Comparison of ENCODE assay signal across 28 mouse cellular contexts in the genomic region with DNA sequence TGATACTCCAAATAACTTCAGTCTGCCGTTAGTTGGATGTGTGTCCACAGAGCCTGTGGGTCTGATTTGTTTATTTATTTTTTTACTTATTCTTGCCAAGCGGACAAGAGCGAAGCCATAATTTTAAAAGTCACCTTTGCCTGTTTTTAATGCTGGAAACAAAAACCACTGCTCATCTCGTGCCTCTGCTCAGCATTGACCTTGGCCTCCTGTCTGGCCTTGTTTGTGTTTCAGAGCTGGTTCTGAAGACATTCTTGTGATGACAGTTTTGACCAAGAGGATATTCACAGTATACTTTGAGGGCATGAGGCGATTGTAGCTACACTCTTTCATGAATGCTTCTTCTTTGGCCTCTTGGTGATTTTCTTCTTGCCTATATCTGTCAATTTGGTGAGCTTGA. TPM values are rescaled to one million over a fixed set of nuclear protein-coding genes. Genes with fewer than 3 reads are reported as not detected.
"Had no signal": no experiment of that assay in that cellular context is flagged by ENCODE, and none has a peak within 500 bp of the region (broad histone marks: within the 10 kb centered on the region; RNA-seq: fewer than 3 reads in every experiment).

No protein-coding gene starts in this region.

- H3K36me3 ChIP-seq: hindbrain, embryonic 10.5 days; hindbrain, embryonic 12.5 days; intestine, embryonic 15.5 days; limb, embryonic 10.5 days; limb, embryonic 12.5 days; liver, embryonic 13.5 days; liver, embryonic 15.5 days had no signal

- H3K27ac ChIP-seq: gastrocnemius, adult 2 months; heart, adult 2 months; hindbrain, embryonic 10.5 days; hindbrain, embryonic 12.5 days; hindbrain, embryonic 14.5 days; intestine, embryonic 15.5 days; layer of hippocampus, adult 2 months; left cerebral cortex, adult 2 months; limb, embryonic 10.5 days; limb, embryonic 12.5 days; liver, embryonic 13.5 days; liver, embryonic 15.5 days had no signal

- ATAC-seq: hindbrain, embryonic 16.5 days; inflammation-experienced regulatory T-cells, adult 6 months; intestine, embryonic 15.5 days; intestine, postnatal 0 days had no signal

- H3K4me1 ChIP-seq: heart, embryonic 12.5 days; hindbrain, embryonic 10.5 days; intestine, embryonic 15.5 days; limb, embryonic 10.5 days; liver, embryonic 13.5 days; liver, embryonic 15.5 days had no signal

- H3K4me2 ChIP-seq: heart, embryonic 12.5 days; hindbrain, embryonic 12.5 days; hindbrain, embryonic 14.5 days; intestine, embryonic 15.5 days; limb, embryonic 12.5 days; liver, embryonic 11.5 days; liver, embryonic 13.5 days; liver, embryonic 15.5 days had no signal

- H3K9ac ChIP-seq: heart, embryonic 12.5 days; hindbrain, embryonic 12.5 days; hindbrain, embryonic 14.5 days; intestine, embryonic 15.5 days; limb, embryonic 12.5 days; liver, embryonic 13.5 days; liver, embryonic 15.5 days had no signal

- DNase-seq: gastrocnemius, adult 2 months; gastrocnemius, postnatal 10 days; gastrocnemius, postnatal 25 days; heart, adult 2 months; heart, postnatal 10 days; heart, postnatal 4 days; kidney, adult 18-20 months; kidney, adult 8-10 months; kidney, postnatal 10 days; kidney, postnatal 25 days; kidney, postnatal 4 days; liver; liver, embryonic 13.5 days had no signal

- H3K27me3 ChIP-seq: heart, embryonic 12.5 days; hindbrain, embryonic 12.5 days; intestine, embryonic 15.5 days; liver, embryonic 13.5 days; liver, embryonic 15.5 days had no signal

- H3K9me3 ChIP-seq: heart, embryonic 12.5 days; hindbrain, embryonic 10.5 days; hindbrain, embryonic 12.5 days; intestine, embryonic 15.5 days; limb, embryonic 10.5 days; limb, embryonic 12.5 days; liver, embryonic 13.5 days; liver, embryonic 15.5 days had no signal

- H3K4me3 ChIP-seq: gastrocnemius, adult 2 months; heart, adult 2 months; heart, embryonic 12.5 days; hindbrain, embryonic 10.5 days; hindbrain, embryonic 12.5 days; intestine, embryonic 15.5 days; layer of hippocampus, adult 2 months; left cerebral cortex, adult 2 months; limb, embryonic 10.5 days; limb, embryonic 12.5 days; liver, embryonic 13.5 days; liver, embryonic 15.5 days had no signal

RNA-seq across cellular contexts. Expression of a gene that starts 35.2 kb away (rescaled TPM):
- total RNA-seq: granulocyte monocyte progenitor cell, adult 5-6 weeks had no signal
- polyA plus RNA-seq: inflammation-experienced regulatory T-cells, adult 6 months had no signal
